Mouse (Mus musculus) E14TG2a.4 (cell line): ENCODE results near the gene Dyrk2.

Experiments used
- CTCF ChIP-seq: conservative IDR thresholded peaks from 2 replicates; pipeline ENCODE4 v1.5.1; 2014; ENCODE audit warnings: low read length
- NANOG ChIP-seq: IDR thresholded peaks from 2 replicates; pipeline ENCODE4 v1.6.1; 2014; ENCODE audit warnings: borderline replicate concordance, low read length, mixed read lengths
- POU5F1 ChIP-seq: IDR thresholded peaks from 2 replicates; pipeline ENCODE4 v1.6.1; 2014; ENCODE audit warnings: low read length, borderline replicate concordance

- TF ChIP-seq CTCF (no peak), POU5F1 (no peak), NANOG (no peak)
Measured at GRCm38 (mm10) chr10:118902625-118903024, 32.6 kb upstream of the Dyrk2 start.
